ENCODE assay signal across 10 mouse cellular contexts in the genomic region with DNA sequence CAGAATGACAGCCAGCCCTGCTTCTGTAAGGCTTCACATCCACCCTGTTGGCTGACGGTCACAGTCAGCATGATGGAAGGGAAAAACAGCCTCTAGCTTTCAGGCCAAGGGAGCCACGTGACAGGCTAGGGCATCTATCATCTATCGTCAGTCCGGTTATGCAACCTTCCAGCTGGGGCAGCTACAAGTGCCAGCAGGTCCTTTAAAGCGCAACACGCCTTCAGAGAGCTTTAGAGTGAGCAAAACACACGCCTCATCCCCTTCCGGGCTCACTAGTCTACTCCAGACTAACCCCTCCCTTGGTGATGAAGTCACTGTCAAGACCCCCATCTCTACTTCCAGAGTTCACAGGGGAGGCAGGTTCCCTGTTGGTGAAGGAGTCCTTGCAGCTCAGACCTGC. TPM values are rescaled to one million over a fixed set of nuclear protein-coding genes. Genes with fewer than 3 reads are reported as not detected.
DNase-seq lines count a peak whose midpoint lies in the region; ATAC-seq lines count a peak whose summit lies in the region.
"Had no signal": no experiment of that assay in that cellular context is flagged by ENCODE, and none has a peak within 500 bp of the region (broad histone marks: within the 10 kb centered on the region; RNA-seq: fewer than 3 reads in every experiment).

No protein-coding gene starts in this region.

- H3K4me1 ChIP-seq in kidney, embryonic 15.5 days = no peaks in the 10 kb centered on the region
- H3K4me1 ChIP-seq in embryonic facial prominence, embryonic 10.5 days = peaks cover 6% of the 10 kb centered on the region

- intact Hi-C loops in left cerebral cortex, postnatal 14 days (cut with DNase I) = no loop called here

- no peak overlapping the region for H3K4me2 ChIP-seq in kidney, embryonic 15.5 days

- H3K27me3 ChIP-seq in kidney, embryonic 15.5 days = no peaks in the 10 kb centered on the region
- no peaks in the 10 kb centered on the region for H3K27me3 ChIP-seq in embryonic facial prominence, embryonic 10.5 days (replicated peaks; ENCODE audit: low read depth, poor library complexity, severe bottlenecking)

- WGBS in kidney, embryonic 15.5 days = 62% methylated on average over 8 of the region's 8 CpGs
- WGBS in embryonic facial prominence, embryonic 10.5 days = 76% methylated on average over 8 of the region's 8 CpGs

- ATAC-seq in kidney, embryonic 15.5 days (replicated peaks; ENCODE audit: low FRiP score) = no peak

- no peak overlapping the region for H3K27ac ChIP-seq in kidney, embryonic 15.5 days
- H3K27ac ChIP-seq in embryonic facial prominence, embryonic 10.5 days (replicated peaks) = no peak overlapping the region

- no peaks in the 10 kb centered on the region for H3K36me3 ChIP-seq in kidney, embryonic 15.5 days
- 0 out of 2 replicates have a peak, but pooled peaks cover 3% of the 10 kb centered on the region for H3K36me3 ChIP-seq in embryonic facial prominence, embryonic 10.5 days (replicated peaks)
- H3K36me3 ChIP-seq: G1E had no signal

- no peak overlapping the region for H3K9ac ChIP-seq in kidney, embryonic 15.5 days

- H3K9me3 ChIP-seq in kidney, embryonic 15.5 days (replicated peaks) = no peaks in the 10 kb centered on the region
- no peaks in the 10 kb centered on the region for H3K9me3 ChIP-seq in embryonic facial prominence, embryonic 10.5 days
- H3K9me3 ChIP-seq: G1E had no signal

- peak; percentile 73 for DNase-seq in kidney, adult 18-20 months
- DNase-seq in embryonic facial prominence, embryonic 10.5 days (ENCODE audit: low spot score) = peak; percentile 50
- DNase-seq in kidney, postnatal 25 days = peak; percentile 77 to 91
- peak; percentile 39 for DNase-seq in skeletal muscle tissue, adult 2 months (ENCODE audit: low read depth, low spot score)
- DNase-seq in testis, postnatal 10 days (ENCODE audit: low spot score) = no peak
- DNase-seq in T-cell, adult 2 months (ENCODE audit: low spot score) = no peak
- DNase-seq in left cerebral cortex, postnatal 14 days (ENCODE audit: low spot score in 2 of 2) = no peak

- H3K4me3 ChIP-seq in kidney, embryonic 15.5 days (replicated peaks) = no peak overlapping the region
- H3K4me3 ChIP-seq in embryonic facial prominence, embryonic 10.5 days = no peak overlapping the region
- H3K4me3 ChIP-seq: megakaryocyte, embryonic 14.5 days had no signal

RNA-seq across cellular contexts. Expression of a gene that starts 11.7 kb away (rescaled TPM):
- 9.0 and 9.5 TPM in 2 replicates for polyA plus RNA-seq in kidney, embryonic 15.5 days (2015; fragmentation: Nextera tagmentation; extraction: Ambion mirVana)
- polyA plus RNA-seq in embryonic facial prominence, embryonic 10.5 days (2016; fragmentation: Nextera tagmentation; extraction: Ambion mirVana) = 7.8 and 8.4 TPM in 2 replicates
- under 1 TPM in 1 of 2 experiments, not detected in 1; 0.22 TPM for total RNA-seq in left cerebral cortex, postnatal 14 days (2021)
- polyA plus RNA-seq: G1E had no signal

Comparison
In these comparisons a context has a peak if more than half of its experiments do, and no peak if none do; other contexts are left out.
1. DNase-seq: peak in kidney, adult 18-20 months (single experiment), embryonic facial prominence, embryonic 10.5 days (single experiment), kidney, postnatal 25 days (2 of 2) and skeletal muscle tissue, adult 2 months (single experiment); none in testis, postnatal 10 days (single experiment), T-cell, adult 2 months (single experiment) and left cerebral cortex, postnatal 14 days (0 of 2).